Mouse (Mus musculus) embryonic facial prominence, embryonic 11.5 days (tissue): ENCODE data around the gene AI661453. TPM values are rescaled to one million over a fixed set of nuclear protein-coding genes. Genes with fewer than 3 reads are reported as not detected.

Experiments used
- ATAC-seq: fragments of 200-750 bp; cut with Nextera tagmentation; replicated peaks from 2 replicates; pipeline ENCODE4 v1.8.0; 2017; ENCODE audit warnings: low read depth; ENCODE audit not compliant: insufficient number of reproducible peaks, low FRiP score, low TSS enrichment
- DNase-seq: peaks from one replicate; pipeline ENCODE4 v3.0.0-alpha.2; 2015; ENCODE audit warnings: low spot score
- H3K27ac ChIP-seq: fragments of 300-500 bp; sonication (generic); replicated peaks from 2 replicates; pipeline ENCODE4 v1.5.1; 2014; ENCODE audit warnings: mild to moderate bottlenecking, low read depth, low read length, control low read depth
- H3K27me3 ChIP-seq: fragments of 300-500 bp; sonication (generic); 2 replicates; pipeline ENCODE4 v1.6.1; 2014; ENCODE audit warnings: mild to moderate bottlenecking, low read length, moderate library complexity, mixed read lengths; ENCODE audit not compliant: control insufficient read depth, insufficient read depth
- H3K36me3 ChIP-seq: fragments of 300-500 bp; sonication (generic); replicated peaks from 2 replicates; pipeline ENCODE4 v1.6.1; 2014; ENCODE audit warnings: low read depth, mild to moderate bottlenecking, low read length, moderate library complexity, mixed read lengths; ENCODE audit not compliant: control insufficient read depth, insufficient read depth
- H3K4me1 ChIP-seq: fragments of 300-500 bp; sonication (generic); 2 replicates; pipeline ENCODE4 v1.6.1; 2014; ENCODE audit warnings: low read length, mixed read lengths; ENCODE audit not compliant: control insufficient read depth, insufficient read depth
- H3K4me2 ChIP-seq: fragments of 300-500 bp; sonication (generic); 2 replicates; pipeline ENCODE4 v1.6.1; 2014; ENCODE audit warnings: low read depth, mild to moderate bottlenecking, control low read depth, low read length, moderate library complexity
- H3K4me3 ChIP-seq: fragments of 300-500 bp; sonication (generic); 2 replicates; pipeline ENCODE4 v1.5.1; 2014; ENCODE audit warnings: low read depth, low read length, control low read depth
- H3K9ac ChIP-seq: fragments of 300-500 bp; sonication (generic); replicated peaks from 2 replicates; pipeline ENCODE4 v1.6.1; 2014; ENCODE audit warnings: mild to moderate bottlenecking, control low read depth, low read length
- H3K9me3 ChIP-seq: fragments of 300-500 bp; sonication (generic); replicated peaks from 2 replicates; pipeline ENCODE4 v1.6.1; 2016; ENCODE audit warnings: mild to moderate bottlenecking, low read length, inconsistent platforms, mixed read lengths; ENCODE audit not compliant: control insufficient read depth
- WGBS: fragments of 180-500 bp; shearing (Covaris S2); extraction: QIAGEN DNeasy Blood & Tissue Kit; methylation state at CpG from one replicate; pipeline ENCODE4 v1.1.7; 2014; 5-methylcytosine and 5-hydroxymethylcytosine counted together
- polyA plus RNA-seq: library from polyadenylated mRNA; unstranded; fragments of >200 nt; fragmentation: Nextera tagmentation; extraction: Ambion mirVana; gene quantifications from 2 replicates; pipeline ENCODE4 v1.2.1, GENCODE M21; 2014

The AI661453 gene
- polyA plus RNA-seq, 1 experiment from 2014 or later: 0.43 TPM

- Histone ChIP-seq H3K4me2 (no peak overlapping the region), H3K9me3 (no peaks in the 10 kb centered on the region), H3K36me3 (no peaks in the 10 kb centered on the region), H3K9ac (no peak overlapping the region), H3K27ac (no peak overlapping the region), H3K4me1 (no peaks in the 10 kb centered on the region), H3K27me3 (no peaks in the 10 kb centered on the region), H3K4me3 (no peak overlapping the region)
- ATAC-seq: no peak
- WGBS: 69% methylated on average over 5 of the region's 5 CpGs
- DNase-seq: no peak
These were observed 5.6 kb upstream of the AI661453 start for GRCm38 (mm10) chr17:47430815-47431214.

- WGBS: 1% methylated on average over 25 of the region's 25 CpGs
- ATAC-seq (no peak), DNase-seq (no peak)
- Histone ChIP-seq H3K4me1 (no peaks in the 10 kb centered on the region; the same call in 1 of the 2 replicates), H3K9ac (peak within 1 kb of the TSS; percentile 44; the same call in 1 of the 2 replicates), H3K4me3 (peak within 1 kb of the TSS; percentile 36), H3K27ac (no peak within 1 kb of the TSS), H3K9me3 (no peaks in the 10 kb centered on the region), H3K4me2 (peak within 1 kb of the TSS; percentile 79), H3K27me3 (peaks cover 20% of the 10 kb centered on the region), H3K36me3 (no peaks in the 10 kb centered on the region)
These were observed 612 bp downstream of the AI661453 start, which contains the start of gene 1700001C19Rik for GRCm38 (mm10) chr17:47436907-47437547. Gene 1700001C19Rik, minus strand, starts transcription at chr17:47437376.

GRCm38 (mm10) chr17:47438611-47439010, 2.2 kb downstream of the AI661453 start:
- Histone ChIP-seq H3K9ac (no peak overlapping the region), H3K4me3 (no peak overlapping the region), H3K27ac (no peak overlapping the region), H3K36me3 (no peaks in the 10 kb centered on the region), H3K27me3 (peaks cover 20% of the 10 kb centered on the region), H3K4me2 (no peak overlapping the region), H3K9me3 (no peaks in the 10 kb centered on the region), H3K4me1 (no peaks in the 10 kb centered on the region; the same call in 1 of the 2 replicates)
- WGBS: 64% methylated on average over 6 of the region's 6 CpGs
- DNase-seq (no peak), ATAC-seq (no peak)

GRCm38 (mm10) chr17:47439396-47440028, 3.1 kb downstream of the AI661453 start:
- no peak overlapping the region for H3K9ac ChIP-seq
- peaks cover 20% of the 10 kb centered on the region for H3K27me3 ChIP-seq
- H3K27ac ChIP-seq: no peak overlapping the region
- ATAC-seq: no peak
- H3K4me2 ChIP-seq: no peak overlapping the region
- no peaks in the 10 kb centered on the region for H3K36me3 ChIP-seq
- DNase-seq: no peak
- H3K9me3 ChIP-seq: no peaks in the 10 kb centered on the region
- H3K4me3 ChIP-seq: no peak overlapping the region
- no peaks in the 10 kb centered on the region; the same call in 1 of the 2 replicates for H3K4me1 ChIP-seq
- 44% methylated on average over 9 of the region's 9 CpGs for WGBS

- Histone ChIP-seq H3K9ac (peak overlapping the region; percentile 15; the same call in 1 of the 2 replicates), H3K4me2 (no peak overlapping the region)
These were observed 4.0 kb downstream of the AI661453 start for GRCm38 (mm10) chr17:47440359-47440890.

GRCm38 (mm10) chr17:47441296-47442051, 5.1 kb downstream of the AI661453 start:
- Histone ChIP-seq H3K4me2 (no peak overlapping the region), H3K4me3 (no peak overlapping the region), H3K27me3 (peaks cover 15% of the 10 kb centered on the region), H3K4me1 (no peaks in the 10 kb centered on the region; the same call in 1 of the 2 replicates), H3K36me3 (no peaks in the 10 kb centered on the region), H3K9me3 (no peaks in the 10 kb centered on the region), H3K27ac (no peak overlapping the region), H3K9ac (no peak overlapping the region)
- ATAC-seq (no peak), DNase-seq (no peak)
- WGBS: 58% methylated on average over 19 of the region's 19 CpGs

More at GRCm38 (mm10) chr17:47440359-47440890, 4.0 kb downstream of the AI661453 start:
- no peak overlapping the region for H3K4me3 ChIP-seq
- ATAC-seq: no peak
- H3K27ac ChIP-seq: no peak overlapping the region
- H3K9me3 ChIP-seq: no peaks in the 10 kb centered on the region
- no peaks in the 10 kb centered on the region; the same call in 1 of the 2 replicates for H3K4me1 ChIP-seq
- WGBS: 9% methylated on average over 9 of the region's 9 CpGs
- DNase-seq: no peak
- H3K36me3 ChIP-seq: no peaks in the 10 kb centered on the region
- H3K27me3 ChIP-seq: peaks cover 20% of the 10 kb centered on the region

GRCm38 (mm10) chr17:47442271-47442670, 5.9 kb downstream of the AI661453 start:
- no peaks in the 10 kb centered on the region; the same call in 1 of the 2 replicates for H3K4me1 ChIP-seq
- no peaks in the 10 kb centered on the region for H3K9me3 ChIP-seq
- H3K27ac ChIP-seq: no peak overlapping the region
- ATAC-seq (no peak), DNase-seq (no peak)
- H3K4me2 ChIP-seq: no peak overlapping the region
- WGBS: 77% methylated on average over 3 of the region's 3 CpGs
- no peak overlapping the region for H3K9ac ChIP-seq
- peaks cover 8% of the 10 kb centered on the region for H3K27me3 ChIP-seq
- H3K4me3 ChIP-seq: no peak overlapping the region
- H3K36me3 ChIP-seq: no peaks in the 10 kb centered on the region
